In genomic region chrX:72012804-72013203, GRCm38 (mm10) we compare ENCODE assay signal across 10 mouse cellular contexts. TPM values are rescaled to one million over a fixed set of nuclear protein-coding genes. Genes with fewer than 3 reads are reported as not detected.
A peak's percentile ranks its signal among the peaks of the same experiment; 100 is the strongest.
DNase-seq lines count a peak whose midpoint lies in the region; ATAC-seq and TF ChIP-seq lines count a peak whose summit lies in the region.
"Had no signal": no experiment of that assay in that cellular context is flagged by ENCODE, and none has a peak within 500 bp of the region (broad histone marks: within the 10 kb centered on the region; RNA-seq: fewer than 3 reads in every experiment).

No protein-coding gene starts in this region.

- peak; percentile 65 for TF ChIP-seq CTCF in kidney, postnatal 0 days (IDR thresholded peaks at IDR 0.05; ENCODE audit: low read depth)

- H3K4me3 ChIP-seq in kidney, postnatal 0 days (replicated peaks; ENCODE audit: low read depth, low read length): no peak overlapping the region
- H3K4me3 ChIP-seq in kidney, embryonic 16.5 days (ENCODE audit: low read length): no peak overlapping the region
- H3K4me3 ChIP-seq: embryonic facial prominence, embryonic 13.5 days had no signal

- H3K9ac ChIP-seq in kidney, postnatal 0 days (ENCODE audit: low read depth, low read length): no peak overlapping the region
- no peak overlapping the region for H3K9ac ChIP-seq in kidney, embryonic 16.5 days (replicated peaks; ENCODE audit: low read length)
- H3K9ac ChIP-seq: embryonic facial prominence, embryonic 13.5 days had no signal

- DNase-seq in kidney, postnatal 0 days (ENCODE audit: low spot score): peak; percentile 11
- DNase-seq in NIH3T3 (ENCODE audit: low read depth): peak; percentile 42
- DNase-seq in brain, adult 2 months (ENCODE audit: low read depth, low spot score): peak; percentile 38
- DNase-seq in heart, postnatal 4 days: peak; percentile 58
- peak; percentile 75 for DNase-seq in lung, postnatal 36 days
- no peak for DNase-seq in spleen, adult 12 weeks (ENCODE audit: low spot score)

- no peaks in the 10 kb centered on the region for H3K9me3 ChIP-seq in kidney, postnatal 0 days (replicated peaks; ENCODE audit: low read length)
- no peaks in the 10 kb centered on the region for H3K9me3 ChIP-seq in kidney, embryonic 16.5 days (ENCODE audit: low read length)
- H3K9me3 ChIP-seq: embryonic facial prominence, embryonic 13.5 days had no signal

- no peaks in the 10 kb centered on the region for H3K27me3 ChIP-seq in kidney, postnatal 0 days (ENCODE audit: insufficient read depth, low read length)
- no peaks in the 10 kb centered on the region for H3K27me3 ChIP-seq in kidney, embryonic 16.5 days (ENCODE audit: insufficient read depth, low read length)
- H3K27me3 ChIP-seq: embryonic facial prominence, embryonic 13.5 days had no signal

- WGBS in kidney, postnatal 0 days: 31% methylated on average over 3 of the region's 3 CpGs
- 36% methylated on average over 3 of the region's 3 CpGs for WGBS in kidney, embryonic 16.5 days

- no peak overlapping the region for H3K27ac ChIP-seq in kidney, postnatal 0 days
- H3K27ac ChIP-seq in kidney, embryonic 16.5 days (ENCODE audit: low read length): no peak overlapping the region
- H3K27ac ChIP-seq: embryonic facial prominence, embryonic 13.5 days had no signal

- H3K4me2 ChIP-seq in kidney, postnatal 0 days (ENCODE audit: low read length): no peak overlapping the region
- H3K4me2 ChIP-seq in kidney, embryonic 16.5 days (replicated peaks; ENCODE audit: low read depth, low read length): no peak overlapping the region
- H3K4me2 ChIP-seq: embryonic facial prominence, embryonic 13.5 days had no signal

- no peak for ATAC-seq in kidney, postnatal 0 days (replicated peaks; ENCODE audit: low FRiP score, low read depth)
- no peak for ATAC-seq in kidney, embryonic 16.5 days (ENCODE audit: low FRiP score, low TSS enrichment)
- ATAC-seq in megakaryocyte progenitor cell, adult 5-6 weeks (replicated peaks; ENCODE audit: poor library complexity): no peak

- no peaks in the 10 kb centered on the region for H3K36me3 ChIP-seq in kidney, postnatal 0 days (ENCODE audit: insufficient read depth, low read length)
- H3K36me3 ChIP-seq in kidney, embryonic 16.5 days (ENCODE audit: insufficient read depth, low read length): no peaks in the 10 kb centered on the region
- H3K36me3 ChIP-seq: embryonic facial prominence, embryonic 13.5 days had no signal

- no peaks in the 10 kb centered on the region for H3K4me1 ChIP-seq in kidney, postnatal 0 days (replicated peaks; ENCODE audit: insufficient read depth, low read length)
- no peaks in the 10 kb centered on the region for H3K4me1 ChIP-seq in kidney, embryonic 16.5 days (ENCODE audit: insufficient read depth, low read length)
- H3K4me1 ChIP-seq: embryonic facial prominence, embryonic 13.5 days had no signal

RNA-seq across cellular contexts. Expression of gene Cnga2, which starts 21.2 kb away (rescaled TPM):
- 0.06 TPM in 1 of 2 replicates, not detected in the other for polyA plus RNA-seq in kidney, postnatal 0 days (2015; fragmentation: Nextera tagmentation; extraction: Ambion mirVana)
- polyA plus RNA-seq in kidney, embryonic 16.5 days (2015; fragmentation: Nextera tagmentation; extraction: Ambion mirVana): 0.06 and 0.10 TPM in 2 replicates
- under 1 TPM; 0.16 to 0.79 TPM for total RNA-seq in heart, postnatal 4 days (2021)
- not detected in 2 replicates for total RNA-seq in megakaryocyte progenitor cell, adult 5-6 weeks (2015)
- total RNA-seq in megakaryocyte progenitor cell, adult 5-6 weeks (2017): not detected in 2 replicates
- polyA plus RNA-seq: large intestine, adult 2 months had no signal

RNA-seq across cellular contexts. Expression of gene Fate1, which starts 40.0 kb away (rescaled TPM):
- polyA plus RNA-seq in kidney, postnatal 0 days (2015; fragmentation: Nextera tagmentation; extraction: Ambion mirVana): not detected in 2 replicates
- 0.22 TPM in 1 of 2 replicates, not detected in the other for polyA plus RNA-seq in kidney, embryonic 16.5 days (2015; fragmentation: Nextera tagmentation; extraction: Ambion mirVana)
- total RNA-seq in heart, postnatal 4 days (2021): not detected
- total RNA-seq in megakaryocyte progenitor cell, adult 5-6 weeks (2015): not detected in 2 replicates
- not detected in 2 replicates for total RNA-seq in megakaryocyte progenitor cell, adult 5-6 weeks (2017)
- polyA plus RNA-seq: embryonic facial prominence, embryonic 13.5 days; large intestine, adult 2 months had no signal

RNA-seq across cellular contexts. Expression of gene Prrg3, which starts 50.4 kb away (rescaled TPM):
- 4.3 and 4.4 TPM in 2 replicates for polyA plus RNA-seq in kidney, postnatal 0 days (2015; fragmentation: Nextera tagmentation; extraction: Ambion mirVana)
- polyA plus RNA-seq in kidney, embryonic 16.5 days (2015; fragmentation: Nextera tagmentation; extraction: Ambion mirVana): 11.3 and 12.1 TPM in 2 replicates
- 10 to 100 TPM; 24.9 to 30.9 TPM for total RNA-seq in heart, postnatal 4 days (2021)
- not detected in 2 replicates for total RNA-seq in megakaryocyte progenitor cell, adult 5-6 weeks (2015)
- not detected in 2 replicates for total RNA-seq in megakaryocyte progenitor cell, adult 5-6 weeks (2017)

Comparison
In these comparisons a context has a peak if more than half of its experiments do, and no peak if none do; other contexts are left out.
1. RNA of gene Prrg3, which starts 50.4 kb away (total RNA-seq): 24.9 to 30.9 TPM in heart, postnatal 4 days; not detected in megakaryocyte progenitor cell, adult 5-6 weeks; every median in the first group is over 10 times any median in the second.